Mouse (Mus musculus) thymus, postnatal 25 days (tissue): ENCODE measurements at regions not wholly inside any gene's neighbourhood (a gene's known extent, or its start where the extent isn't known, plus 50 kb on each side); places are given as distances from the start of the nearest gene placed in this dataset.

Experiments
- DNase-seq: peaks from one replicate; pipeline ENCODE4 v3.0.0; 2022

GRCm38 (mm10) chr3:148550716-148551115 is 439.6 kb downstream of the Adgrl2 start:
- DNase-seq = no peak

- DNase-seq = no peak
These were observed 445.4 kb downstream of the Adgrl2 start for GRCm38 (mm10) chr3:148544929-148545328.

GRCm38 (mm10) chr3:148542217-148542616 is 448.1 kb downstream of the Adgrl2 start:
- DNase-seq = no peak

- DNase-seq = no peak
These were observed 452.6 kb downstream of the Adgrl2 start for GRCm38 (mm10) chr3:148537669-148538271.

GRCm38 (mm10) chr3:148529893-148530292 is 460.5 kb downstream of the Adgrl2 start:
- DNase-seq = no peak

- no peak for DNase-seq
These were observed 480.0 kb downstream of the Adgrl2 start for GRCm38 (mm10) chr3:148510381-148510780.

GRCm38 (mm10) chr3:148504928-148505327 is 485.4 kb downstream of the Adgrl2 start:
- no peak for DNase-seq

GRCm38 (mm10) chr3:148503432-148503831 is 486.9 kb downstream of the Adgrl2 start:
- DNase-seq = no peak

- no peak for DNase-seq
These were observed 488.6 kb downstream of the Adgrl2 start for GRCm38 (mm10) chr3:148501801-148502200.

- no peak for DNase-seq
These were observed 493.7 kb downstream of the Adgrl2 start for GRCm38 (mm10) chr3:148496672-148497071.

GRCm38 (mm10) chr3:148491287-148491686 is 499.1 kb downstream of the Adgrl2 start:
- DNase-seq = no peak

GRCm38 (mm10) chr3:148489201-148489600 is 501.2 kb downstream of the Adgrl2 start:
- DNase-seq = no peak

GRCm38 (mm10) chr3:148487949-148488348 is 502.4 kb downstream of the Adgrl2 start:
- no peak for DNase-seq

GRCm38 (mm10) chr3:148475862-148476261 is 514.5 kb downstream of the Adgrl2 start:
- DNase-seq = no peak

GRCm38 (mm10) chr3:148472943-148473444 is 517.4 kb downstream of the Adgrl2 start:
- DNase-seq = no peak

GRCm38 (mm10) chr3:148465456-148465855 is 524.9 kb downstream of the Adgrl2 start:
- DNase-seq = no peak

- no peak for DNase-seq
These were observed 527.6 kb downstream of the Adgrl2 start for GRCm38 (mm10) chr3:148462791-148463190.

- DNase-seq = no peak
These were observed 541.5 kb downstream of the Adgrl2 start for GRCm38 (mm10) chr3:148448888-148449287.

- DNase-seq = no peak
These were observed 541.9 kb downstream of the Adgrl2 start for GRCm38 (mm10) chr3:148448465-148448864.

GRCm38 (mm10) chr3:148446845-148447244 is 543.5 kb downstream of the Adgrl2 start:
- no peak for DNase-seq

GRCm38 (mm10) chr3:148443012-148443411 is 547.3 kb downstream of the Adgrl2 start:
- no peak for DNase-seq

GRCm38 (mm10) chr3:148434033-148434432 is 556.3 kb downstream of the Adgrl2 start:
- no peak for DNase-seq

GRCm38 (mm10) chr3:148429012-148429865 is 561.1 kb downstream of the Adgrl2 start:
- DNase-seq = no peak

GRCm38 (mm10) chr3:148424089-148424488 is 566.3 kb downstream of the Adgrl2 start:
- DNase-seq = no peak
